Mouse (Mus musculus): ENCODE data around the gene Megf8.
"Not testable (repeated sequence)": the region's sequence is repeated elsewhere in the genome, so short reads cannot be mapped to it uniquely, and the experiment has no call there.

Megf8 gene

GRCm38 (mm10) chr7:25294960-25295722 is 21.8 kb upstream of the Megf8 start:
- in situ Hi-C loops (cut with MboI) = no loop called here

GRCm38 (mm10) chr7:25296945-25297453 is 20.0 kb upstream of the Megf8 start:
- in situ Hi-C loops (cut with MboI) = no loop called here

DNA sequence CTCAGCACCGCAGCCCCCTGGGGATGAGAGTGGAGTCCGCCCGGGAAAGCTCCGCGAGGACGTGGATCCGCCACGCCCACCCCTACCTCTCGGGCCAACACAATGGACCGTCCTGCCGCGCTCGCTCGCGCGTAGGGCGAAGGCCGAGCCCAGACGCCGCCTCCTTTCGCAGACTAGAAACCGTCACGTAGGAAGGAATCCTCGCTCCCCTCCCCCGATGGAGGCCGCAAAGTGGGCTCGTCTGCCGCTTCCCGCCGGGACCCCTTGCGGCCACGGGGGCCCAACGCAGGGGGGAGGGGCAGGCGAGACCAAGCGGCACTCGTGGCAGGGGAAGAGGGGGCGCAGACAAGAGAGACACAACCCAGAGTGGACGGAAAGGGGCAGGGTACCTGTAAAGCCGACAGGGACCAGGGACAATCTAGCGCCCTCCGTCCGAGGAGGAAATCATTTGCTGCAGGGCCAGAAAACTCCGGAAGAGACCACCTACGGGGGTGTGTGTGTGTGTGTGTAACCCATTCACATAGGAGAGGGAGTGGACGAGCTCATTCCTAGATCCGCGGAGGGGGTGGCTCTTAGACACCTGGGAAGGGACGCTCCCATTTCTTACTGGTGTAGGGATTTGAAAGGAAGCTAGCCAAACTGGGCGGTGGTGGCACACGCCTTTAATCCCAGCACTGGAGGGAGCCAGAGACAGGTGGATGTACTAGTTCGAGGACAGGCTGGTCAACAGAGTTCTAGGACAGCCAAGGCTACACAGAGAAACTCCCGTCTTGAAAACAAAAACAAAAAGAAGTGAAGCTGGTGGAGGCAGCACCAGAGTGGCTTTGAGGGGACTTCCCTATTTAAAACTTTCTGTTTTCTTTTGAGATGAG is 19.3 kb upstream of the Megf8 start, which contains the start of gene Pafah1b3:
TSS of gene Pafah1b3 (minus strand) at position 533 of the 872 bp plus-strand sequence.
- in situ Hi-C loops (cut with MboI) = no loop called here

DNA sequence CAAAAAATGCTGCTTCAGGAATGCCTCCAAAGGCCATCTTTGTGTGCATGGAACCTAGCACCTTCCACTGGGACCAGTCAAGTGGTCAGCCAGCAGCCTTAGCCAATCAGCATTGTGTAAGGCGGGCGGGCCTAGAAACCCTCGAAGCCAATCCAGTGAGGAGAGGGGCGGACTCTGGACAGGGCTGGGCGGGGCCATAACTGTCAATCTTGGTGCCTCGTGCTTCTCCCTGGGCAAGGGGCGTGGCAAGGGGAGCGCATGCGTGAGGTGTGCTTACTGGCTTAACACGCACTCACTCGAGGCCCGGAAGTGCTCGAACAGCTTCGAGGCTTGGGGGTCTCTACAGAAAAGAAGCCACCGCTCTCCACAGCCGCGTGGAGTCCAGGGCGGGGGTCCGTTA is 15.9 kb upstream of the Megf8 start, which contains the start of gene Prr19:
TSS of gene Prr19 (plus strand) at position 349 of the 400 bp plus-strand sequence.
- in situ Hi-C loops (cut with MboI) = no loop called here

DNA sequence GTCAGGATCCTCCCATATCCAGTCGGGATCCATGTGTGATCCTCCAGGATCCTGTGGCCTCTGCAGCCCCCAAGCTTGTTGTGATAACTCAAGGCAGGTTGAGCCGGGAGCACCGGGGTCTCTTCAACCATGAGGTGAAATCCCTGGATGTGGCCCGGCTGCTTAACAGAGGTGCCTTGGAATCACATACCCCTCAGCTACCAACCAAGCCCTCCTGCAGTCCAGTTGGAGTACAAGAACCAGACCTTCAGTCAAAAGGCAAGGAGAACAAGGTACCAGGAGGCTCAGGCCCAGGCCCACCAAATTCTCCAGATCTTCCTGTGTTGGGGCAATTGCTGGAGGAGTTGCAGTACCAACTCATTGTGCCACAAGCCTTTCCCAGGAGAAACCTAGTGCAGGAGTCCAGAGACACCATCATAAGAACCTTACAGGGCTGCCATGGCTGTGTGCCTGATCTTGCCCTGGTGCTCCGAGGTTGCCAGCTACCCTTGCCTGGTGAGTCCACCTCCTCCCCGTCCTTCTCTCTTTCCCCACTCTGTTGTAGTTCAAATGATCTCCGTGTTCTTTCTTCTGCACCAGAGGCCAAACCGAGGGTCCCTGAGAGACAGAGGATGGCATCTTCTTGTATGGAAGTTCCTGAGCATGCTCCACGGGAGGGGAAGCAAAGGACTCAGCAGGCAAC is 13.8 kb upstream of the Megf8 start:
- in situ Hi-C loops (cut with MboI) = no loop called here

GRCm38 (mm10) chr7:25303685-25304006 is 13.3 kb upstream of the Megf8 start:
- in situ Hi-C loops (cut with MboI) = no loop called here

GRCm38 (mm10) chr7:25305481-25305880 is 11.5 kb upstream of the Megf8 start:
- in situ Hi-C loops (cut with MboI) = no loop called here

DNA sequence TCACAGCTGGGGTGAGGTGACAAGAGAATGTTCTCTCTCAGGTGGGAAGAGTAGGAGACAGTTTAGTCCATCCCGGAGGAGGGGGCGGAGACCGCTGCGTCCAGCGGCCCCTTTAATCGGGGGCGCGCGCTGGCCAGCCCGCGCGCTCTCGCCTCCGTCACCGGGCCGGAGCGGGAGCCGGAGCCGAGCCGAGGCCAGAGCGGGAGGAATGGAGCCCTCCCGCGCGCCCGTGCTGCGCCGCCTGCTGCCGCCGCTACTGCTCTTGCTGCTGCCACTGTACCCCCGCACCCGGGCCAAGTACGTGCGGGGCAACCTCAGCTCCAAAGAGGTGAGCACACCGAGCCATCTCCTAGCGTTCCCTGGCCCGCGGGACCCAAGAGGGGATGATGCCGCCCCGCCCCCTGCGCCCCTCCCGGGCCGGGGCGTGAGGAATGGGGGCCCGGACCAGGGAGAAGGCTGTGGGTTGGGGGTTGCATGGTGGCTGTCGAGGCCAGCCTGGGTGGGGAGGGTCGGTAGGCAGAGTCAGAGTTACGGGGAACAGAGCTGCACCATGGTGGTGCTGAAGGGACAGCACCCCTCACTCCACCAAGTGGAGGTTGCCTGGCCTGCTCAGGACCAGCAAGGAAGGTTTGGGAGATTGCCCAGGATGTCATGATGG is 10.9 kb upstream of the Megf8 start, which contains the start of gene Tmem145:
TSS of gene Tmem145 (plus strand) at position 151 of the 658 bp plus-strand sequence.
- in situ Hi-C loops (cut with MboI) = no loop called here

- in situ Hi-C loops (cut with MboI) = no loop called here
Observed at GRCm38 (mm10) chr7:25306614-25306996, 10.4 kb upstream of the Megf8 start.

- in situ Hi-C loops (cut with MboI) = no loop called here
Observed at GRCm38 (mm10) chr7:25308702-25309318, 8.2 kb upstream of the Megf8 start.

DNA sequence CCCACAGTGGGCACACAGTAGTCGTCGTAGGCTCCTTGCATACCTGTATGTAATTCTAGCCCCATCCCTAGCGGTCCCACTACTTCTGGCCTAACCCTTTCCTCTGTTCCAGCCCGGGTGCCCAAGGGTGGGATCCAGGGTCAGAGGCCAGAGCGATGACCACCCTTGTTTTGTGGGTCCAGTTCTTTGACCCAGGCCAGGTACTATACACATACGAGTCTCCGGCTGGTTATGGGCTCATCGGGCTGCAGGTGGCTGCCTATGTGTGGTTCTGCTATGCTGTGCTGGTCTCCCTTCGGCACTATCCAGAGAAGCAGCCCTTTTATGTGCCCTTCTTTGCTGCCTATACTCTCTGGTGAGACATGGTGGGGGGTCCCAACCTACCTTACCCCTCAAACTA is 7.5 kb upstream of the Megf8 start:
- in situ Hi-C loops (cut with MboI) = no loop called here

GRCm38 (mm10) chr7:25311193-25311592 is 5.8 kb upstream of the Megf8 start:
- in situ Hi-C loops (cut with MboI) = no loop called here

DNA sequence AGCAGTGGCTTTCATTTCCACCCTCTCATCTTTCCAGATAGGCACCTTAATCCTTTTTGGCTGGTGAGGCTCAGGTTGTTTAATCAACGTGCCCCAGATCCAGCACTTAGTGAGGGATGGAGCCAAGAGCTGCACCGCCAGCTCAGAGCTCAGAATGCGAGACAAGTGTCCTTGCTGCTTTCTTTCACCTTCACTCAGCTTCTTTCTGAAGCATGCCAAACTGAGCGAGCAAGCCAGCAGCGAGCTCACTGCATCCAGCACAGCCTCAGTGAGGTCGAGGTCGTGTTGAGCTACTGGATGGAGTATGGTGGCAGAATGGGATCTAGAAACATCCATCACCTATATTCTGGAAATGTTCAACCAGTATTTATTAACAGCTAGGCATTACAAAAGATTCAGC is 3.6 kb upstream of the Megf8 start:
- in situ Hi-C loops (cut with MboI) = no loop called here

DNA sequence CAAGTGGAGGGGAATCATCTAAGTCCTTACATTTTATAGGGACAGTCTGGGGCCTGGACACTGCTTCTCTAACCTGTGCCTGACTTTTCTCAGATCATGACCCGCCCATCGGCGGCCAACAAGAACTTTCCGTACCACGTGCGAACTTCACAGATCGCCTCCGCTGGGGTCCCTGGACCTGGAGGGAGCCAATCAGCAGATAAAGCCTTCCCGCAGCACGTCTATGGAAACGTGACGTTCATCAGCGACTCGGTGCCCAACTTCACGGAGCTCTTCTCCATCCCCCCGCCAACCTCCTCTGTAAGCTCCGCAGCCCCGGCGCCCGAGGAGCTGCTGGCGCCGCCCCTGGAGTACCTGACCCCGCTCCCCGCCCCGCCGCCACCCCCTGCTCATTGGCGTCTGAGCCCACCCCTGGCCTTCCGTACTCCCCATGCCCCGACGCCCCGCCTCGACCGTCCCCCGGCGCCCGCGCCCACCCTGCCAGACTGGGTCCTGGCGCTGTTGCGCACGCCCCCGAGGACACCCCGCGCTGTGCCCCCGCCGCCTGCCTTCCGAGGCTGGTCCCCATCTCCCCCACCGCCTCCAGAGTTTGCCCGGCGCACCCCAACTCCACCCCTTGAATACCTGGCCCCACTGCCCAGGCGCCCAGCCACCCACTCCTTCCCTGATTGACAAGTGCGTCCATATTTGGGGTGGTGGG is 2.2 kb upstream of the Megf8 start:
- in situ Hi-C loops (cut with MboI) = no loop called here

GRCm38 (mm10) chr7:25315306-25316041 is 1.5 kb upstream of the Megf8 start:
- in situ Hi-C loops (cut with MboI) = no loop called here

DNA sequence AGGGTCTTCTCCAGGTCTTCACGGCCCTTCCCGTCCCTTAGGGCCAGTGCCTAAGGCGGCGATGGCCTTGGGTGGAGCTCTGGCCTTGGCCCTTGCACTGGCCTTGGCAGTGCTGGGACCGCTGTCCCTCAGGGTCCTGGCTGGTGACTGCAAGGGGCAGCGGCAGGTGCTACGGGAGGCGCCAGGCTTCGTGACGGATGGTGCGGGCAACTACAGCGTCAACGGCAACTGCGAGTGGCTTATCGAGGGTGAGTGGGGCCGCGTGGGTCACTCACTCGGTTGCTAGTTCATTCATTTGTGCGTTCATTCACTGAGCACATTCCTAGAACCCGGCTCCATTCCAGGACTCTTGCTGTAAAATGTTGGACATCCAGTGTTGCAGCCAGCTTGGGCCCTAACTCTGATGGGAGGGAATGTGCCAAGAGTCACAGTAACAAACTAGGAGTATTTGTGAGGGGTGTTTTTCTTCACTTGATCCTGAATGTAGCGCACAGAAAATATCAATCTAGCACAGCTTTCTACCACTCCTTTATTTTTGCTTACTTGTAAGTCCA is 559 bp downstream of the Megf8 start:
- in situ Hi-C loops (cut with MboI) = no loop called here

DNA sequence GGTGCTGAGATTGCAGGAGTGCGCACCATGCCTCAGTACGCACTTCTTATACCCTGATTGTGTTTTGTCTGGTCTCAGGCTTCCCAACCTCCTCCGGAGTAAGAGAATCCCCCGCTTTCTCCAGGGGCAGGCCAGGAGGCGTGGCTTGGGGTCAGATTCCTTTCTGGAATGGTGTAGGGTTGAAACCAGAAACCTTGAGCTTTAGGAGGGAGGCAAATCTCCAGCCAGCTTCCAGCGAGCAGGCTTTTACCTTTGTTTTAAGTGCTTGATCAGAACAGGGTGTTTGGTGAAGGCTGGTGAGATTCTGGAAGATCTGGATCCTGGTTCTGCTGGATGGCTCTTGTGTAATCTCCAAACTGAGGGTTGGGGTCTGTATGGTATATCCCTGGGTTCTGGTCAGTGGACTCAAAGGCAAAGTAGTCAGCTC is 5.1 kb downstream of the Megf8 start:
- in situ Hi-C loops (cut with MboI) = no loop called here

DNA sequence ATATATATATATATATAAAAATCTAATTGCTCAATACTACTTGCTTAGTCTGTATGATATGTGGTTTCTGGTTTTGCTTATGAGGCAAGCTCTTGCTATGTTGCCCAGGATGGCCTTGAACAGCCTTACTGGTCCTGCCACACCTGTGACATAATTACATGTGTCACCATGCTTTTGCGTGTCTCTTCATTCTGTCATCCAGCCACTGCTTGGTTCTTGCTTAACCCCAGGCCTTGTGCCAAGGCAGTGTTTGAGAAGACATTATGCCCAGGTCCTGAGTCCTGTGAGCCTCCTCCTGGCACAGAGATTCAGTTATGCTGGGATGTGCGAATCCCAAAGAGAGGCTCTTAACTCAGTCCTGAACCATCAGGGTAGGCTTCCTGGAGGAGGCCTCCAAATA is 6.3 kb downstream of the Megf8 start:
- in situ Hi-C loops (cut with MboI) = no loop called here

GRCm38 (mm10) chr7:25325431-25325830 is 8.5 kb downstream of the Megf8 start:
- in situ Hi-C loops (cut with MboI) = not testable (repeated sequence)

GRCm38 (mm10) chr7:25326233-25326632 is 9.3 kb downstream of the Megf8 start:
- in situ Hi-C loops (cut with MboI) = no loop called here

Data from mature B cell (primary cell).